Mouse (Mus musculus): ENCODE data around the gene Zcchc24. TPM values are rescaled to one million over a fixed set of nuclear protein-coding genes. Genes with fewer than 3 reads are reported as not detected.

The Zcchc24 gene
- polyA plus RNA-seq, 1 experiment from 2014 or later, result 24.0 TPM

DNA sequence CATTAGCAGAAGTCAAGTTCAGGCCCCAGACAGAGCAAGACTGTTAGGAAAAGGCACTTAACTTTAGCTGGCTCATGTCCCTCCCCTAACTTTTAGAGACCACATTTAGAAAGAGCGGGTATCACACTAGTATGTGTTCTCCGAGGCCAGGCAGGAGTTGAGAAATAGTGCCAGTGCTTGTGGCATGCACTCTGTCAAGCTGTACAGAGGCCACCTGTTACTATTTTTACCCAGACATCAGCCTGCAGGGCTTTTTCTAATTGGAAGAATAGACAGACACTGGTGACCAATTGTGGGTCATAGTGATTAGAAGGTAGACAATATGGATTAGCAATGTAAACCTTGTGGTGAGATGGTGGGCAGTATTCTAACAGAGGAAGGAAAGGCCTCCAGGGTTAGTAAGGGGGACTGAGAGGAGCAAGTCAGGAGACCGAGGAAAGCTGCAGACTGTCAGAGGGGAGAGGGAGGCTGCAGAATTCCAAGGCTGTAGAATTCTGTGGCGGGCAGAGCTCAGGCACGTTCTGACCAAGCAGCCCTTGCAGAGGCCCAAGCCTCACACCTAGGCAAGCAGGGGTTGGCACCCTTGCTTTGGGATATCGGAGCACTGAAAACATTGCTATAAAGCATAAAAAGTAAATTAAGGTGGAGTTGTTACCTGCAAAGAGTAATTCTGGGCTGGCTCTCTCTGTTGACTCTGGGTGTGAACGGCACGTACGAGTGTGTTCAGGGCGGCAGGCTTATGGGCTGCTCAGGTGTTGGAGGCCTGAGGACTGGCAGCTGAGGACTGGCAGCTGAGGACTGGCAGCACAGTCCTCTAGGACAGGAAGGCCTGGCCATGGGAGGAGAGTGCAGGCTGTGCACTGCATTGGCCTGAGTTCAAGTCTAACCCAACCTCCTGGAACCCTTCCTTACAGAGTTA is 81.6 kb downstream of the Zcchc24 start:
- H3K9me3 ChIP-seq (ENCODE audit: control insufficient read depth, low read length), result no peaks in the 10 kb centered on the region
- no peaks in the 10 kb centered on the region for H3K36me3 ChIP-seq (ENCODE audit: control insufficient read depth, insufficient read depth, low read length)
- no peaks in the 10 kb centered on the region for H3K4me1 ChIP-seq (ENCODE audit: control insufficient read depth, insufficient read depth, low read length)
- H3K27me3 ChIP-seq (ENCODE audit: control insufficient read depth, insufficient read depth, low read length), result no peaks in the 10 kb centered on the region
- H3K27ac ChIP-seq (ENCODE audit: low read depth, low read length), result no peak overlapping the region
- WGBS, result 83% methylated on average over 9 of the region's 10 CpGs
- no peak overlapping the region for H3K4me3 ChIP-seq (ENCODE audit: low read length)
- ATAC-seq (ENCODE audit: low FRiP score, low TSS enrichment), result no peak
- H3K9ac ChIP-seq (ENCODE audit: low read depth, low read length), result no peak overlapping the region
- H3K4me2 ChIP-seq (replicated peaks; ENCODE audit: low read depth, low read length), result no peak overlapping the region

DNA sequence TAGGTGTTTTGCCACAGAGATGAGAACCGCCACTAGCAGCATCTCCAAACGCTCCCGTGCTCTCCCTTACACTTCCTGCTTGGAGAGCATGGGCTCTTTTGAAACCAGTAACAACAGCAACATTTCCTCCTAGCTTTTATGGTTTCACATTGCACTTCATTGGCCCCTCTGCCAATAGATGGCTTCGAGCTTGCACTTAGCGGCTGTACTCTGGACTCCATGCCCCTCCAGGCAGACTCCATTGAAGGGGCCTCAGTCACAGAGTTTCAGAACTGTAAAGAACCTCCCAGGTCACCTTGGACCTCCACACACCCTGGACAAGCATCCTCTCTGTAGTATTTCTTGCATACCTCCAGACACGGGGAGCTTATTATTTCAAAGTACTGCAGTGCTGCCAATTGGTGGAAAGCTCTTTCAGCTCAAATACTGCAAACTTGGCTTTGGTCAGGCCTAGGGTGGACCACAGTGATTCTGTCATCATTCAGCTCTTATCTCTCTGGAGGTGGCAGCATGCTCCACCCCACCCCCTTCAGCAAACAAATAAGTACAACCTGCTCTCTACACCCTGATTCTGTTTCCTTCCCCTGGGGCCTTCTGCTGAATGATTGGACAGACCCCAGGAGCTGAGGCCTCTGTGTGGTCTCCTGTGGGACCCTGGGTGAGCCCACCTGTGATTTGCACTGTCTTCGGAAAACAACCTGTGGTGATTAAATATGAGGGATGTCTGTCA is 82.5 kb downstream of the Zcchc24 start:
- no peak overlapping the region for H3K27ac ChIP-seq (ENCODE audit: low read depth, low read length)
- H3K36me3 ChIP-seq (ENCODE audit: control insufficient read depth, insufficient read depth, low read length), result no peaks in the 10 kb centered on the region
- no peaks in the 10 kb centered on the region for H3K4me1 ChIP-seq (ENCODE audit: control insufficient read depth, insufficient read depth, low read length)

DNA sequence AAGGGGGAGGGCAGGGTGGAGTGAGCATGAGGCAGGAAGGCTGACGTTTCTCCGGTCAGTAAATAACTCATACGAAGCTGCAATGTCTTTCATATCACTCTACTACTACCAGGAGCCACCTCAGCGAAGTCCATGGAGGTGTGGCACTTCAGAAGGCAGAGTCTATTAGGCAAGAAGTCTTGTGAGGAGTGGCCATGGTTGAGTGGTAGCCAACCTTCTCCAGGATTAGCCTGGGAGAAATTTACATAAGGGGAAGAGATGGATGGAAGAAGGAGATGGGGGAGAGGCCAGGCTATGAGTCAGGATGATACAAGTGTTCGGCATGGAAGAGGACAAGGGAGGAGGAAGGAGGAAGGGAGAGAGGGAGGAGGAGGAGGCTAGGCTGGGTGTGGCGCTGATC is 86.8 kb downstream of the Zcchc24 start:
- no peaks in the 10 kb centered on the region for H3K27me3 ChIP-seq (ENCODE audit: control insufficient read depth, insufficient read depth, low read length)
- no peaks in the 10 kb centered on the region for H3K4me1 ChIP-seq (ENCODE audit: control insufficient read depth, insufficient read depth, low read length)
- H3K4me3 ChIP-seq (ENCODE audit: low read length), result no peak overlapping the region
- WGBS, result 78% methylated on average over 6 of the region's 6 CpGs
- no peaks in the 10 kb centered on the region for H3K36me3 ChIP-seq (ENCODE audit: control insufficient read depth, insufficient read depth, low read length)
- no peak overlapping the region for H3K4me2 ChIP-seq (replicated peaks; ENCODE audit: low read depth, low read length)
- no peak for ATAC-seq (ENCODE audit: low FRiP score, low TSS enrichment)
- no peak overlapping the region for H3K27ac ChIP-seq (ENCODE audit: low read depth, low read length)
- no peak overlapping the region for H3K9ac ChIP-seq (ENCODE audit: low read depth, low read length)
- H3K9me3 ChIP-seq (ENCODE audit: control insufficient read depth, low read length), result no peaks in the 10 kb centered on the region

More for the DNA sequence above, 82.5 kb downstream of the Zcchc24 start:
- no peak overlapping the region for H3K9ac ChIP-seq (ENCODE audit: low read depth, low read length)
- WGBS, result 47% methylated on average over 7 of the region's 7 CpGs
- H3K9me3 ChIP-seq (ENCODE audit: control insufficient read depth, low read length), result no peaks in the 10 kb centered on the region
- no peak overlapping the region for H3K4me2 ChIP-seq (replicated peaks; ENCODE audit: low read depth, low read length)
- no peak overlapping the region for H3K4me3 ChIP-seq (ENCODE audit: low read length)
- no peaks in the 10 kb centered on the region for H3K27me3 ChIP-seq (ENCODE audit: control insufficient read depth, insufficient read depth, low read length)
- no peak for ATAC-seq (ENCODE audit: low FRiP score, low TSS enrichment)

DNA sequence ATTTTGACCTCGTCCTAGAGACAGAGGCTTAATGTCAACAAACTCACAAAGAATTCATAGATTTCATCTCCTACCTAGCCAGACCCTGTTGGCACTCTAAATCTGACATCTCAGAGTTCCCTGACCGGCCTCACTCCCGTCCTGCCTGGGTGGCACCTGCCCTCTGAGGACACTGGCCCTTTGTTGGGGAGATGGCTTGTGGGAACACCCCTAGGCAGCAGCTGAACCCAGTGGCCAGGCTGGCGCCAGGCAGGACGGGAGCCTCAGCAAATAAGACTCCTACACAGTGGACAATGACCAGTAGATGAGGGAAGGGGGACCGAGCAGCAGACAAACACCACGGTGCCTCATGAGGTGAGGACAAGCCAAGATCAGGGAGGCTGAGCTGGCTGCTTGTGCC is 89.2 kb downstream of the Zcchc24 start:
- no peak for ATAC-seq (ENCODE audit: low FRiP score, low TSS enrichment)
- 52% methylated on average over 7 of the region's 7 CpGs for WGBS

DNA sequence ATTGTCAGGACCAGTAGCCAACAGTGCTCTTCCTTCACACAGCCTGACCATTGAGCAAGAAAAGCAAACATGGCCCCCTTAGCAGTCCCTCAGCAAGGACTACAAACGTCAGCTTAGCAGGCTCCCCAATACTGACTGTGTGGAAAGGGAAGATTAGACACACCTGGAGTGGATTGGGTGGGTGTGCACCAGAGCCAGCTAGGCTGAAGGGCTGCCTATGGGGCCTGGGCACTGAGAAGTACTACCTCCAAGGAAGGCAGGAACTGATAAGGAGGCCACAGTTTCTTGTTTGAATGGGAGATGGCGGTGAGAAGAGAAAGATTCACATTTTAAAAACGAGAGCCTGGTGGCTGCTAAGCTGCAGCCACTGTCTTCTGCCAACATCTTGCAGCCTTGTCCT is 101.3 kb downstream of the Zcchc24 start:
- no peaks in the 10 kb centered on the region for H3K9me3 ChIP-seq (ENCODE audit: control insufficient read depth, low read length)
- H3K4me1 ChIP-seq (ENCODE audit: control insufficient read depth, insufficient read depth, low read length), result no peaks in the 10 kb centered on the region
- no peak overlapping the region for H3K27ac ChIP-seq (ENCODE audit: low read depth, low read length)
- WGBS, result 75% methylated on average over 3 of the region's 3 CpGs
- H3K36me3 ChIP-seq (ENCODE audit: control insufficient read depth, insufficient read depth, low read length), result peaks cover 38% of the 10 kb centered on the region
- no peak overlapping the region for H3K9ac ChIP-seq (ENCODE audit: low read depth, low read length)
- no peaks in the 10 kb centered on the region for H3K27me3 ChIP-seq (ENCODE audit: control insufficient read depth, insufficient read depth, low read length)
- ATAC-seq (ENCODE audit: low FRiP score, low TSS enrichment), result no peak
- H3K4me2 ChIP-seq (replicated peaks; ENCODE audit: low read depth, low read length), result no peak overlapping the region
- H3K4me3 ChIP-seq (ENCODE audit: low read length), result no peak overlapping the region

More for the DNA sequence above, 89.2 kb downstream of the Zcchc24 start:
- Histone ChIP-seq H3K4me2 (replicated peaks; ENCODE audit: low read depth, low read length) (no peak overlapping the region), H3K36me3 (ENCODE audit: control insufficient read depth, insufficient read depth, low read length) (no peaks in the 10 kb centered on the region), H3K4me1 (ENCODE audit: control insufficient read depth, insufficient read depth, low read length) (no peaks in the 10 kb centered on the region), H3K27me3 (ENCODE audit: control insufficient read depth, insufficient read depth, low read length) (no peaks in the 10 kb centered on the region), H3K9me3 (ENCODE audit: control insufficient read depth, low read length) (no peaks in the 10 kb centered on the region), H3K4me3 (ENCODE audit: low read length) (no peak overlapping the region), H3K27ac (ENCODE audit: low read depth, low read length) (no peak overlapping the region), H3K9ac (ENCODE audit: low read depth, low read length) (no peak overlapping the region)

DNA sequence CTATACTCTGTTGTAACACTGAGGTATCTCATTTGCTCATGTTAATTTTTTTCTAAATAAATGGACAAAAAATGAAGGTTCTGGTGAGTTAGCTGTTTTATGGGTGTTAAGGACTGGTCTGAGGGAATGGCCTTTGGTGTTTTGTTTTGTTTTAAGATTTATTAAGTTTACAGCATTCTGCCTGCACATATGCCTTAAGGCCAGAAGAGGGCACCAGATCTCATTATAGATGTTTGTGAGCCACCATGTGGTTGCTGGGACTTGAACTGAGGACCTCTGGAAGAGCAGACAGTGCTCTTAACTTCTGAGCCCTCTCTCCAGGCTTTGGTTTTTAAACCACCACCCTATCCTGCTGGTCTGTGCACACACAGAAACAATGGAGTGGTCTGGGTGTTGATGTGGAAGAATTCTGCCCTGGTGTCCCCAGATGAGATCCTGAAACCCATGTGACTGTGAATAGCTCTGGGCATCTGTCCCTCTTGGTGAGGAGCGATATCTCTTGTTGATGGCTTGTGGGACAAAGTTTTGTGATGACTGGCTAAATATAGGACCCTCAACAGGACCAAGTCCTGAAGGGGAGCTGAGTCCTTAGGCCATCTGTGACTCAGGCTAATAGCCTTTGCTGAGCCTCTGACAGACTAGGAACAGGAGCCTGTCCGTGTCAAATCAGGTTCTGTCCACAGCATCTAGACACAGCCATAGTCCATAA is 102.0 kb downstream of the Zcchc24 start:
- no peak overlapping the region for H3K9ac ChIP-seq (ENCODE audit: low read depth, low read length)
- H3K27me3 ChIP-seq (ENCODE audit: control insufficient read depth, insufficient read depth, low read length), result no peaks in the 10 kb centered on the region
- H3K27ac ChIP-seq (ENCODE audit: low read depth, low read length), result no peak overlapping the region
- no peaks in the 10 kb centered on the region for H3K9me3 ChIP-seq (ENCODE audit: control insufficient read depth, low read length)
- H3K4me1 ChIP-seq (ENCODE audit: control insufficient read depth, insufficient read depth, low read length), result no peaks in the 10 kb centered on the region
- H3K36me3 ChIP-seq (ENCODE audit: control insufficient read depth, insufficient read depth, low read length), result peaks cover 46% of the 10 kb centered on the region
- ATAC-seq (ENCODE audit: low FRiP score, low TSS enrichment), result no peak
- no peak overlapping the region for H3K4me2 ChIP-seq (replicated peaks; ENCODE audit: low read depth, low read length)
- 76% methylated on average over 2 of the region's 2 CpGs for WGBS
- no peak overlapping the region for H3K4me3 ChIP-seq (ENCODE audit: low read length)

DNA sequence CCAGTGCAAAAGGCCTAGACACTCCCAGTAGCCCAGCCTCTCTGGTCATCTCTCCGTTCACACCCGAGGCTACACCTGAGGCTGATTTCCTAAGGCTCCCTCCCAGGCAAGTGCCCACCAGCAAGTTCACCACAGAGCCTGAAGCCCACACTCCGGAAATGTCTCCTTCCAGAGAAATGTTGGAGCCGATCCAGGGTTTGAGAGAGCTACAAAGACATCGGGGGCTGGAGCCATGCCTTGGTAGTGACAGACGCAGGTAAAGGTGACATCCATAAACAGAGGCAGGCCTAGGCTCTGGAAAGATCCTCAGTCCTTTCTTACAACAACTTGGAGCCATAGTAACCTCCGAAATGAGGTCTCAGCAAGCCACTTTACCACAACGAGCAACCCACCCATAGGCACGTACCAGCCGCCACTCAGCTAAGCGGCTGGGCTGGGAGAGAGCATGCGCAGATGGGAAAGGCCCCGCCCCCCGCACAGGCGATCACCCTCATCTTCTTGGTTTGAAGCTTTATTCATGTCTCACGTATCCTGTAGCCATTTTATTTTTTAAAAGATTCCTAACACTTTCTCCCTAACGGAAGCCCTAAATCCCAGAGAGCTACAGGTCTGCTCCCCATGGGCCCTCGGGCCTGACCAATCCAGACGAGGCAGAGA is 103.4 kb downstream of the Zcchc24 start:
- 75% methylated on average over 19 of the region's 19 CpGs for WGBS
- ATAC-seq (ENCODE audit: low FRiP score, low TSS enrichment), result no peak
- no peak overlapping the region for H3K27ac ChIP-seq (ENCODE audit: low read depth, low read length)
- no peaks in the 10 kb centered on the region for H3K9me3 ChIP-seq (ENCODE audit: control insufficient read depth, low read length)
- H3K4me3 ChIP-seq (ENCODE audit: low read length), result no peak overlapping the region
- H3K9ac ChIP-seq (ENCODE audit: low read depth, low read length), result no peak overlapping the region
- H3K4me1 ChIP-seq (ENCODE audit: control insufficient read depth, insufficient read depth, low read length), result no peaks in the 10 kb centered on the region
- no peaks in the 10 kb centered on the region for H3K27me3 ChIP-seq (ENCODE audit: control insufficient read depth, insufficient read depth, low read length)
- H3K36me3 ChIP-seq (ENCODE audit: control insufficient read depth, insufficient read depth, low read length), result peaks cover 60% of the 10 kb centered on the region
- H3K4me2 ChIP-seq (replicated peaks; ENCODE audit: low read depth, low read length), result no peak overlapping the region

DNA sequence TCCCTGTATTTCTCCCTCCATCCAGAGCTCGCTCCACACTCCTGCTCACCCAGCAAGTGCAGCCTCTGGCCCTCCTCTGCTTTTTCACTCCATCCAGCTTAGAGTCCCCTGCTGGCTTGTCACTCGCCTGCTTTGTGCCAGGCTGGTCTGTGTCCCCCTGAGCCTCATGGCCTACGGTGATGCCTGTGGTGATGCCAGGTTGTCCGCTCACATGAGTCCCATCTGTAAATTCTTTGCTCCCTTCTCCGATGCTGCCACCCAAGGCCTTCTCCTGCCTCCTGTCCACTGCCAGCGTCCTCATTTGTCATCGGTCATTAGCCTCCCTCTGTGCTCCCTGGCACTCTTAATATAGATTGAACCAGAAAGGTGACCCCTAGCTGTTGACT is 104.5 kb downstream of the Zcchc24 start:
- Histone ChIP-seq H3K36me3 (ENCODE audit: control insufficient read depth, insufficient read depth, low read length) (peaks cover 71% of the 10 kb centered on the region), H3K4me3 (ENCODE audit: low read length) (no peak overlapping the region), H3K9me3 (ENCODE audit: control insufficient read depth, low read length) (no peaks in the 10 kb centered on the region), H3K27ac (ENCODE audit: low read depth, low read length) (no peak overlapping the region), H3K27me3 (ENCODE audit: control insufficient read depth, insufficient read depth, low read length) (no peaks in the 10 kb centered on the region), H3K4me2 (replicated peaks; ENCODE audit: low read depth, low read length) (no peak overlapping the region), H3K9ac (ENCODE audit: low read depth, low read length) (no peak overlapping the region), H3K4me1 (ENCODE audit: control insufficient read depth, insufficient read depth, low read length) (no peaks in the 10 kb centered on the region)
- 74% methylated on average over 7 of the region's 7 CpGs for WGBS
- ATAC-seq (ENCODE audit: low FRiP score, low TSS enrichment), result no peak
